Mouse (Mus musculus) natural killer cell, adult 2 months (primary cell): ENCODE measurements around the gene Ntn4.

ENCODE experiments used
- DNase-seq, 2 experiments: peaks; one replicate each; pipeline ENCODE4 v3.0.0; 2022; ENCODE audit warnings: low spot score in 2 of 2

Gene Ntn4

DNA sequence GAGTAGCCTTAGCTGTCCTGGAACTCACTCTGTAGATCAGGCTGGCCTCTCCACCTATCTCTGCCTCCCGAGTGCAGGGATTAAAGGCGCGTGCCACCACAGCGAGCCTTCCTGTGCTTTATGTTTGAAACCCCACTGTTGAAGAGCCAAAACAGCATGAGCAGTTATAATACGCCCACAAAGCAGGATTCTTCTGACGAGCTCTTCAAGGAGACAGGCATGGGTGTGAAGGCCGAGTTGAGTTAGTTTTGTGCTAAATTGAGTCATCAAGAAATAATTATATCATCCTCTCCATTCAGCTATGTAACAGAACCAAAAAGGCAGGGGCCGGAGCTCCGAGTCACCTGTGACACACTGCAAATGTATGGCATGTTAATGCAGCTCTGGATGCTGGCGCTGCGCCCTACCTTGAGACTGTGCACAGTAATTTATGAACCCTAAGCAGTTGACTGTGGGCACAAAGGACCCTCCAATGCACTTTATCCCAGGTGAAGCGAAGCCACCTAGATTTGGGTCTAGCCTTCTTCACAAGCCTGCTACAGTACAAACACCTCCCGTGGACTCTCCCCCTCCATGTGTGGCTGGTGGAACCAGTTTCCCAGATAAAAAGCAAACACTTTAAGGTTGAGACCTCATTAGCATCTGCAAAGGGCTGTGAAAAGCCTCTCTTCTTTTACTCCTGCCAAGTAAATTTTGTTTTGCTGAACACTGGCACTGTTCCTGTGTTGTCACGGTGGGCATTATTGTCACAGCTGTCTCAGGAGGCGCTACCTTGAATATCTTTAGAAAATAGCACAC, 142.9 kb downstream of the Ntn4 start:
- DNase-seq, result no peak
